In the genomic region with DNA sequence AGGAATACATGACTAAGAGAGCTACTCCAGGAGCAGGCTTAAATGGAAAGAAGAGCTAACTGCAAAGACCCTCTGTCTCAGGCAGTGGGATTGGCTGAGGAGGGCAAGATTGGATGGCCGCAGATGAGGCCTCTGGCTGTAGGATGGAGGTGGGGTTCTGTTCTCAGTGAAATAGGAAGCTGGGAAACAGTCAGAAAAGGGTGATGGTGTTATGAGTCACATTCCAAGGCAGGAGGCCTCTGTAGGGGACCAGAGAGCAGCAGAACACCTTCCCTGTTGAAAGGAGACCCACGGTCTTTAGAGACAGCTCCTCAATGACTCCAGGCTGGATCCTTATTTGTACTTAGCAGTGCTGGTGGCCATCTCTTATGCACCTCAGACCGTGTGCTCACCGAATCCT, we compare ENCODE assay signal across 20 mouse cellular contexts. TPM values are rescaled to one million over a fixed set of nuclear protein-coding genes. Genes with fewer than 3 reads are reported as not detected.
DNase-seq lines count a peak whose midpoint lies in the region; ATAC-seq lines count a peak whose summit lies in the region.
"Had no signal": no experiment of that assay in that cellular context is flagged by ENCODE, and none has a peak within 500 bp of the region (broad histone marks: within the 10 kb centered on the region; RNA-seq: fewer than 3 reads in every experiment).

No protein-coding gene starts in this region.

- H3K9ac ChIP-seq in forebrain, embryonic 15.5 days (replicated peaks): no peak overlapping the region
- no peak overlapping the region for H3K9ac ChIP-seq in limb, embryonic 15.5 days
- H3K9ac ChIP-seq: liver, embryonic 15.5 days had no signal

- no peaks in the 10 kb centered on the region for H3K36me3 ChIP-seq in forebrain, embryonic 10.5 days (replicated peaks)
- no peaks in the 10 kb centered on the region for H3K36me3 ChIP-seq in forebrain, embryonic 15.5 days
- no peaks in the 10 kb centered on the region for H3K36me3 ChIP-seq in limb, embryonic 15.5 days
- H3K36me3 ChIP-seq: liver, embryonic 15.5 days had no signal

- peak; percentile 11 for DNase-seq in forebrain, embryonic 10.5 days (ENCODE audit: extremely low spot score, low spot score)
- DNase-seq in kidney, adult 18-20 months: peak; percentile 0
- DNase-seq in kidney, adult 11 months: no peak
- DNase-seq in 3T3-L1 (ENCODE audit: low read depth, low spot score): peak; percentile 77
- DNase-seq: adrenal gland, adult 8-10 months; cerebellum, adult 8-10 months; gastrocnemius, postnatal 10 days; heart, postnatal 4 days; kidney, postnatal 4 days; lung, postnatal 4 days; spleen, adult 18-20 months; thymus, postnatal 25 days had no signal

- H3K4me2 ChIP-seq in forebrain, embryonic 15.5 days (replicated peaks): no peak overlapping the region
- H3K4me2 ChIP-seq in limb, embryonic 15.5 days: no peak overlapping the region
- H3K4me2 ChIP-seq: liver, embryonic 15.5 days had no signal

- no peak overlapping the region for H3K4me3 ChIP-seq in forebrain, embryonic 10.5 days
- H3K4me3 ChIP-seq in forebrain, embryonic 15.5 days: no peak overlapping the region
- H3K4me3 ChIP-seq in limb, embryonic 15.5 days: no peak overlapping the region
- H3K4me3 ChIP-seq: liver, embryonic 15.5 days had no signal

- H3K27ac ChIP-seq in forebrain, embryonic 10.5 days: no peak overlapping the region
- no peak overlapping the region for H3K27ac ChIP-seq in forebrain, embryonic 15.5 days (replicated peaks)
- H3K27ac ChIP-seq in limb, embryonic 15.5 days: peak overlapping the region; percentile 23
- H3K27ac ChIP-seq: liver, embryonic 15.5 days had no signal

- no peaks in the 10 kb centered on the region for H3K27me3 ChIP-seq in forebrain, embryonic 10.5 days (ENCODE audit: poor library complexity, severe bottlenecking)
- H3K27me3 ChIP-seq in forebrain, embryonic 15.5 days: no peaks in the 10 kb centered on the region
- no peaks in the 10 kb centered on the region for H3K27me3 ChIP-seq in limb, embryonic 15.5 days
- H3K27me3 ChIP-seq: liver, embryonic 15.5 days; Patski had no signal

- ATAC-seq in forebrain, embryonic 15.5 days (replicated peaks): no peak
- ATAC-seq in limb, embryonic 15.5 days (ENCODE audit: insufficient number of reproducible peaks, low FRiP score, low TSS enrichment, low read depth): no peak
- no peak for ATAC-seq in megakaryocyte-erythroid progenitor cell, adult 5-6 weeks (replicated peaks; ENCODE audit: low FRiP score, low TSS enrichment, poor library complexity, severe bottlenecking)
- ATAC-seq: CD4-positive, CD25-positive, alpha-beta regulatory T cell, adult 4 months; forebrain, embryonic 16.5 days; intestine, embryonic 16.5 days had no signal

- peaks cover 2% of the 10 kb centered on the region; the same call in 1 of the 2 replicates for H3K4me1 ChIP-seq in forebrain, embryonic 10.5 days
- H3K4me1 ChIP-seq in forebrain, embryonic 15.5 days: no peaks in the 10 kb centered on the region
- peaks cover 18% of the 10 kb centered on the region for H3K4me1 ChIP-seq in limb, embryonic 15.5 days

- H3K9me3 ChIP-seq in forebrain, embryonic 10.5 days: no peaks in the 10 kb centered on the region
- no peaks in the 10 kb centered on the region for H3K9me3 ChIP-seq in forebrain, embryonic 15.5 days
- H3K9me3 ChIP-seq in limb, embryonic 15.5 days: no peaks in the 10 kb centered on the region
- H3K9me3 ChIP-seq: liver, embryonic 15.5 days had no signal

- WGBS in forebrain, embryonic 10.5 days: 85% methylated on average over 4 of the region's 4 CpGs
- WGBS in forebrain, embryonic 15.5 days: 83% methylated on average over 4 of the region's 4 CpGs
- WGBS in limb, embryonic 15.5 days: 64% methylated on average over 4 of the region's 4 CpGs

RNA-seq across cellular contexts. Expression of a gene that starts 49.7 kb away (rescaled TPM):
- 9.7 and 9.8 TPM in 2 replicates for polyA plus RNA-seq in forebrain, embryonic 10.5 days (2016; fragmentation: Nextera tagmentation; extraction: Ambion mirVana)
- 17.1 and 17.4 TPM in 2 replicates for polyA plus RNA-seq in forebrain, embryonic 15.5 days (2015; fragmentation: Nextera tagmentation; extraction: Ambion mirVana)
- 12.5 and 12.6 TPM in 2 replicates for polyA plus RNA-seq in limb, embryonic 15.5 days (2015; fragmentation: Nextera tagmentation; extraction: Ambion mirVana)
- 29.5 and 37.2 TPM in 2 replicates for total RNA-seq in megakaryocyte-erythroid progenitor cell, adult 5-6 weeks (2014; fragmentation: Nextera tagmentation)
- total RNA-seq in megakaryocyte-erythroid progenitor cell, adult 5-6 weeks (2017): 25.0 and 32.9 TPM in 2 replicates
